Mouse (Mus musculus) myocyte (in vitro differentiated cells): ENCODE results near the gene Syk. TPM values are rescaled to one million over a fixed set of nuclear protein-coding genes. Genes with fewer than 3 reads are reported as not detected.

Source experiments
- H3K27me3 ChIP-seq: one replicate; pipeline ENCODE4 v1.6.1; 2011; ENCODE audit not compliant: control insufficient read depth, insufficient read depth, insufficient read length
- H3K36me3 ChIP-seq: one replicate; pipeline ENCODE4 v1.6.1; 2011; ENCODE audit not compliant: control insufficient read depth, insufficient read depth
- H3K4me2 ChIP-seq: one replicate; pipeline ENCODE4 v1.6.1; 2011; ENCODE audit warnings: low read depth, control low read depth
- H3K4me3 ChIP-seq: one replicate; pipeline ENCODE4 v1.5.1; 2011; ENCODE audit warnings: mild to moderate bottlenecking, control low read depth, moderate library complexity
- H3K79me2 ChIP-seq: one replicate; pipeline ENCODE4 v1.6.1; 2011; ENCODE audit not compliant: control insufficient read depth, insufficient read depth
- H3ac ChIP-seq: one replicate; pipeline ENCODE4 v1.6.1; 2011; ENCODE audit not compliant: control insufficient read depth, insufficient read length
- CEBPB ChIP-seq: IDR thresholded peaks from 2 replicates; pipeline ENCODE4 v1.6.1; 2011; ENCODE audit warnings: mild to moderate bottlenecking, moderate library complexity; ENCODE audit not compliant: poor library complexity, insufficient read depth, severe bottlenecking
- E2F4 ChIP-seq: IDR thresholded peaks from one replicate; pipeline ENCODE4 v1.6.1; 2011; ENCODE audit warnings: mild to moderate bottlenecking, control low read depth, moderate library complexity; ENCODE audit not compliant: insufficient read depth
- MAX ChIP-seq: IDR thresholded peaks from one replicate; pipeline ENCODE4 v1.6.1; 2011; ENCODE audit warnings: low read depth, mild to moderate bottlenecking, control low read depth
- MYOD1 ChIP-seq, 3 experiments: IDR thresholded peaks; one replicate each; pipeline ENCODE4 v1.6.1; 2011; ENCODE audit warnings: control low read depth in 2 of 3, low read depth in 2 of 3, mild to moderate bottlenecking in 2 of 3, moderate library complexity in 1 of 3; ENCODE audit not compliant: insufficient read length in 2 of 3, control insufficient read depth in 1 of 3
- MYOG ChIP-seq, 3 experiments: IDR thresholded peaks; one replicate each; pipeline ENCODE4 v1.6.1; 2011; ENCODE audit warnings: control low read depth in 2 of 3, low read depth in 2 of 3, mild to moderate bottlenecking in 2 of 3; ENCODE audit not compliant: insufficient read length in 2 of 3, control insufficient read depth in 1 of 3, insufficient read depth in 1 of 3
- POLR2A ChIP-seq: IDR thresholded peaks from one replicate; pipeline ENCODE4 v1.6.1; 2011; ENCODE audit warnings: low read depth, mild to moderate bottlenecking, control low read depth, moderate library complexity; ENCODE audit not compliant: insufficient read length
- POLR2AphosphoS2 ChIP-seq: IDR thresholded peaks from one replicate; pipeline ENCODE4 v1.6.1; 2011; ENCODE audit warnings: low read depth, control low read depth; ENCODE audit not compliant: insufficient read length
- REST ChIP-seq: IDR thresholded peaks from one replicate; pipeline ENCODE4 v1.6.1; 2011; ENCODE audit warnings: mild to moderate bottlenecking, control low read depth, moderate library complexity; ENCODE audit not compliant: insufficient read depth, insufficient read length
- SRF ChIP-seq: IDR thresholded peaks from one replicate; pipeline ENCODE4 v1.6.1; 2011; ENCODE audit warnings: low read depth; ENCODE audit not compliant: control insufficient read depth, insufficient read length
- TCF12 ChIP-seq: IDR thresholded peaks from one replicate; pipeline ENCODE4 v1.6.1; 2011; ENCODE audit warnings: mild to moderate bottlenecking, control low read depth; ENCODE audit not compliant: poor library complexity, insufficient read depth, severe bottlenecking
- TCF3 ChIP-seq: IDR thresholded peaks from one replicate; pipeline ENCODE4 v1.6.1; 2011; ENCODE audit warnings: low read depth, control low read depth; ENCODE audit not compliant: insufficient read length
- USF1 ChIP-seq: IDR thresholded peaks from one replicate; pipeline ENCODE4 v1.6.1; 2011; ENCODE audit warnings: low read depth, mild to moderate bottlenecking, control low read depth, moderate library complexity
- polyA plus RNA-seq: library from polyadenylated mRNA; unstranded; fragments of >200 nt; fragmentation: generic; extraction: Trizol; gene quantifications from one replicate; pipeline ENCODE4 v1.2.1, GENCODE M21; 2012; ENCODE audit warnings: missing spikeins

Syk gene
- polyA plus RNA-seq, 1 experiment, result 0.42 TPM

GRCm38 (mm10) chr13:52577939-52578338 lies 5.0 kb upstream of the Syk start:
- H3K4me2 ChIP-seq, result no peak overlapping the region
- no peaks in the 10 kb centered on the region for H3K36me3 ChIP-seq
- H3K4me3 ChIP-seq, result no peak overlapping the region
- TF ChIP-seq MAX (no peak), MYOD1 (IDR thresholded peaks at IDR 0.05; ENCODE audit: control insufficient read depth in 1 of 3, insufficient read length in 2 of 3, low read depth in 2 of 3) (no peak), SRF (no peak), CEBPB (no peak), E2F4 (no peak), USF1 (no peak), MYOG (IDR thresholded peaks at IDR 0.05; ENCODE audit: control insufficient read depth in 1 of 3, insufficient read depth in 1 of 3, insufficient read length in 2 of 3, low read depth in 2 of 3) (no peak), REST (no peak), TCF12 (no peak), TCF3 (no peak), POLR2A (no peak)
- H3K27me3 ChIP-seq, result peaks cover 2% of the 10 kb centered on the region
- H3ac ChIP-seq, result no peak overlapping the region
- no peaks in the 10 kb centered on the region for H3K79me2 ChIP-seq

- no peak overlapping the region for H3K4me3 ChIP-seq
- TF ChIP-seq MYOD1 (IDR thresholded peaks at IDR 0.05; ENCODE audit: control insufficient read depth in 1 of 3, insufficient read length in 2 of 3, low read depth in 2 of 3), result peak in 1 of 3 experiments; percentile 7
- no peak for TF ChIP-seq REST
- TF ChIP-seq CEBPB, result no peak
- no peaks in the 10 kb centered on the region for H3K36me3 ChIP-seq
- H3ac ChIP-seq, result no peak overlapping the region
- peaks cover 6% of the 10 kb centered on the region for H3K27me3 ChIP-seq
- no peak overlapping the region for H3K4me2 ChIP-seq
- H3K79me2 ChIP-seq, result no peaks in the 10 kb centered on the region
Observed at GRCm38 (mm10) chr13:52578776-52579175, 4.2 kb upstream of the Syk start.

GRCm38 (mm10) chr13:52582506-52582877 lies 481 bp upstream of the Syk start:
- no peak overlapping the region for H3K4me3 ChIP-seq
- no peak for TF ChIP-seq TCF3
- peaks cover 6% of the 10 kb centered on the region for H3K27me3 ChIP-seq

GRCm38 (mm10) chr13:52583943-52584562 lies 1.1 kb downstream of the Syk start:
- H3K4me2 ChIP-seq, result no peak overlapping the region
- TF ChIP-seq SRF, result no peak
- no peak for TF ChIP-seq TCF3
- no peak for TF ChIP-seq REST
- no peak for TF ChIP-seq MYOG (IDR thresholded peaks at IDR 0.05; ENCODE audit: control insufficient read depth in 1 of 3, insufficient read depth in 1 of 3, insufficient read length in 2 of 3, low read depth in 2 of 3)
- TF ChIP-seq USF1, result no peak
- TF ChIP-seq MYOD1 (IDR thresholded peaks at IDR 0.05; ENCODE audit: control insufficient read depth in 1 of 3, insufficient read length in 2 of 3, low read depth in 2 of 3), result no peak
- TF ChIP-seq POLR2AphosphoS2, result no peak
- no peak for TF ChIP-seq CEBPB
- TF ChIP-seq POLR2A, result no peak
- TF ChIP-seq TCF12, result no peak
- no peak for TF ChIP-seq E2F4
- no peak for TF ChIP-seq MAX
- H3K79me2 ChIP-seq, result no peaks in the 10 kb centered on the region
- H3K36me3 ChIP-seq, result no peaks in the 10 kb centered on the region
- no peak overlapping the region for H3ac ChIP-seq
- peak overlapping the region; percentile 8 for H3K4me3 ChIP-seq
- H3K27me3 ChIP-seq, result peaks cover 6% of the 10 kb centered on the region

More at GRCm38 (mm10) chr13:52582506-52582877, 481 bp upstream of the Syk start:
- Histone ChIP-seq H3K36me3 (no peaks in the 10 kb centered on the region), H3K79me2 (no peaks in the 10 kb centered on the region), H3ac (no peak overlapping the region), H3K4me2 (no peak overlapping the region)

GRCm38 (mm10) chr13:52584654-52585455 lies 1.9 kb downstream of the Syk start:
- no peak for TF ChIP-seq REST
- TF ChIP-seq SRF, result no peak
- no peak for TF ChIP-seq USF1
- TF ChIP-seq MAX, result no peak
- TF ChIP-seq TCF3, result no peak
- no peak for TF ChIP-seq POLR2AphosphoS2
- TF ChIP-seq MYOD1 (IDR thresholded peaks at IDR 0.05; ENCODE audit: control insufficient read depth in 1 of 3, insufficient read length in 2 of 3, low read depth in 2 of 3), result no peak
- no peak for TF ChIP-seq MYOG (IDR thresholded peaks at IDR 0.05; ENCODE audit: control insufficient read depth in 1 of 3, insufficient read depth in 1 of 3, insufficient read length in 2 of 3, low read depth in 2 of 3)
- no peak for TF ChIP-seq POLR2A
- TF ChIP-seq TCF12, result no peak
- TF ChIP-seq CEBPB, result no peak
- no peak for TF ChIP-seq E2F4
- H3K36me3 ChIP-seq, result no peaks in the 10 kb centered on the region
- H3K4me3 ChIP-seq, result no peak overlapping the region
- no peaks in the 10 kb centered on the region for H3K79me2 ChIP-seq
- H3K27me3 ChIP-seq, result peaks cover 6% of the 10 kb centered on the region
- H3K4me2 ChIP-seq, result no peak overlapping the region
- H3ac ChIP-seq, result no peak overlapping the region
